Mouse (Mus musculus): Measurements from ENCODE around the gene Them4. TPM values are rescaled to one million over a fixed set of nuclear protein-coding genes. Genes with fewer than 3 reads are reported as not detected.

Gene Them4
- polyA plus RNA-seq, 1 experiment from 2014 or later, result 10.1 TPM

DNA sequence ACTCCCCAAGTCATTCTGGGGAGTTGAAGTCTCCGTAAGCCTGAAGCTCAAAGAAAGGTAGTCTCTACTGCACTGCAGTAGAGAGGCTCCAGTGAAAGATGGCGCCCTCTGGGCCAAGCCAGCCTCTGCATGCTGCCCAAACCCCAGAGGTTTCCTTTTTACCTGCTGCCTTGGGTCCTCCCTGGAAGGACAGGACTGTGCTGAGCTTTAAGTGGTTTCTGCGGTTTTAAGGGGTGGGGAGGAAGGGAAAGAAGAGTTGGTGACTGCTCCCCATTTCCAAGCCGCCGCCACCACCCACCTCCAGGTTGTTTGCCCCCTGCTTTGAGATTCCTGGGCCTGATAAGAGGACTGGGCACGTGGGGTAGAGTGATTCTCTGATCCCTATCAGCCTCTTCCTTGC is 58.7 kb downstream of the Them4 start:
- Histone ChIP-seq H3K27ac (no peak overlapping the region), H3K27me3 (peaks cover 39% of the 10 kb centered on the region), H3K36me3 (no peaks in the 10 kb centered on the region), H3K4me2 (no peak overlapping the region), H3K9me3 (0 out of 2 replicates have a peak, but pooled peaks cover 5% of the 10 kb centered on the region), H3K4me3 (replicated peaks) (no peak overlapping the region), H3K4me1 (replicated peaks) (peaks cover 25% of the 10 kb centered on the region), H3K9ac (replicated peaks) (no peak overlapping the region)
- no peak for ATAC-seq (ENCODE audit: insufficient number of reproducible peaks, insufficient read depth, low FRiP score, low TSS enrichment, low read depth)
- WGBS, result 60% methylated on average over 6 of the region's 6 CpGs

- no peak overlapping the region for H3K9ac ChIP-seq (replicated peaks)
- H3K36me3 ChIP-seq, result no peaks in the 10 kb centered on the region
- no peak overlapping the region for H3K27ac ChIP-seq
- H3K4me1 ChIP-seq (replicated peaks), result peaks cover 25% of the 10 kb centered on the region
- H3K4me2 ChIP-seq, result no peak overlapping the region
- H3K9me3 ChIP-seq, result 0 out of 2 replicates have a peak, but pooled peaks cover 4% of the 10 kb centered on the region
- 69% methylated on average over 2 of the region's 2 CpGs for WGBS
- H3K27me3 ChIP-seq, result peaks cover 36% of the 10 kb centered on the region
- ATAC-seq (ENCODE audit: insufficient number of reproducible peaks, insufficient read depth, low FRiP score, low TSS enrichment, low read depth), result no peak
- no peak overlapping the region for H3K4me3 ChIP-seq (replicated peaks)
These were observed 59.8 kb downstream of the Them4 start for GRCm38 (mm10) chr3:94369709-94370108.

DNA sequence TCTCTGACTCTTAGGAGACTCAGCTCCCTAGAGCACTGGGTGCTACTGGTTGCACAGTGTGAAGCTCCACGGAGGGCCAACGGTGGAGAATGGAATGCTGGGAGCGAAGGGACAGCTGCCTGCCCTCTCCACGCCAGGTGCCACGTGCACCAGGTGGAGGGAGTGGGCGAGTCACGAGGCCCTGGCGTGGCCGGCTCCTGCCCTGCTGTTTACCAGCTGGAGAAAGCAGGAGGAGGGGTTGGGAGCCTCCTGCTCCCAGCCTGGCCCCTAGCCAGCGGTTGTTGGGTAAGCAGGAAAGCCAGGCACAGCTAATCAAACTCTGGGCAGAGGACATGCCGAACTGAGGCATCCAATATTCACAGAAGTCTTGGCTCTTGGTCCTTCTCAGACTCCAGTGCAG is 61.7 kb downstream of the Them4 start:
- 0 out of 2 replicates have a peak overlapping the region, but pooled peaks have one; percentile 15 for H3K4me3 ChIP-seq (replicated peaks)
- H3K27ac ChIP-seq, result no peak overlapping the region
- H3K36me3 ChIP-seq, result no peaks in the 10 kb centered on the region
- peak overlapping the region; percentile 45 for H3K4me2 ChIP-seq
- peaks cover 32% of the 10 kb centered on the region for H3K27me3 ChIP-seq
- ATAC-seq (ENCODE audit: insufficient number of reproducible peaks, insufficient read depth, low FRiP score, low TSS enrichment, low read depth), result no peak
- 3% methylated on average over 11 of the region's 11 CpGs for WGBS
- no peak overlapping the region for H3K9ac ChIP-seq (replicated peaks)
- peaks cover 25% of the 10 kb centered on the region for H3K4me1 ChIP-seq (replicated peaks)
- no peaks in the 10 kb centered on the region for H3K9me3 ChIP-seq

- peak overlapping the region; percentile 45 for H3K4me2 ChIP-seq
- peaks cover 29% of the 10 kb centered on the region for H3K4me1 ChIP-seq (replicated peaks)
- ATAC-seq (ENCODE audit: insufficient number of reproducible peaks, insufficient read depth, low FRiP score, low TSS enrichment, low read depth), result no peak
- H3K36me3 ChIP-seq, result no peaks in the 10 kb centered on the region
- WGBS, result 0% methylated on average over 3 of the region's 3 CpGs
- peaks cover 35% of the 10 kb centered on the region for H3K27me3 ChIP-seq
- H3K9me3 ChIP-seq, result no peaks in the 10 kb centered on the region
- H3K4me3 ChIP-seq (replicated peaks), result 0 out of 2 replicates have a peak overlapping the region, but pooled peaks have one; percentile 15
- H3K27ac ChIP-seq, result no peak overlapping the region
- no peak overlapping the region for H3K9ac ChIP-seq (replicated peaks)
These were observed 62.1 kb downstream of the Them4 start for GRCm38 (mm10) chr3:94372038-94372437.

GRCm38 (mm10) chr3:94372641-94373040 is 62.8 kb downstream of the Them4 start, which contains the start of gene Rorc:
Gene Rorc, plus strand, starts transcription at chr3:94372794.
- Histone ChIP-seq H3K9ac (replicated peaks) (peak within 1 kb of the TSS; percentile 40), H3K27ac (no peak within 1 kb of the TSS), H3K27me3 (peaks cover 35% of the 10 kb centered on the region), H3K36me3 (no peaks in the 10 kb centered on the region), H3K4me3 (replicated peaks) (peak within 1 kb of the TSS; percentile 26), H3K4me1 (replicated peaks) (peaks cover 33% of the 10 kb centered on the region), H3K9me3 (no peaks in the 10 kb centered on the region), H3K4me2 (peak within 1 kb of the TSS; percentile 57)
- 16% methylated on average over 5 of the region's 5 CpGs for WGBS
- ATAC-seq (ENCODE audit: insufficient number of reproducible peaks, insufficient read depth, low FRiP score, low TSS enrichment, low read depth), result no peak

DNA sequence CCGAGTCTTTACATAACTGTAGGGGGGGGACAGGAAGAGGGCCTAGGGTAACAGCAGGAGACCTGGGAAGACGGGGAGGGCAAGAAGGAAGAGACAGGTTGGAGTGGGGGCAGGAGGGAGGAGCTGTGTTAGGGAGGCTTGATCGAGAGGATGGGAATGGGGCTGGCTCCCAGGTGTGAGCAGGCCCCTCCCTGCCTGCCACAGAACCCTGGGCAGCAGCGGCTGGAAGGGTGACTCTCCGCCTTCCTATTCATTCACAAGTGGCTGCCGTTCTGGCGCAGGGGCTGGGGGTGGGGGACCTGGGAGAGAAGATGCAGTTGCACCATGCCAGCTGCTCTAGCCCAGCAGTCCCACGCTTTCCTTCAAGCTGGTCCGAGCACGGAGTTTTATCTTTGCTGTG is 63.2 kb downstream of the Them4 start:
- Histone ChIP-seq H3K36me3 (no peaks in the 10 kb centered on the region), H3K9ac (replicated peaks) (peak overlapping the region; percentile 40), H3K9me3 (no peaks in the 10 kb centered on the region), H3K4me2 (peak overlapping the region; percentile 57), H3K4me3 (replicated peaks) (peak overlapping the region; percentile 26), H3K27me3 (peaks cover 35% of the 10 kb centered on the region), H3K4me1 (replicated peaks) (peaks cover 33% of the 10 kb centered on the region), H3K27ac (no peak overlapping the region)
- ATAC-seq (ENCODE audit: insufficient number of reproducible peaks, insufficient read depth, low FRiP score, low TSS enrichment, low read depth), result no peak
- 2% methylated on average over 10 of the region's 10 CpGs for WGBS

DNA sequence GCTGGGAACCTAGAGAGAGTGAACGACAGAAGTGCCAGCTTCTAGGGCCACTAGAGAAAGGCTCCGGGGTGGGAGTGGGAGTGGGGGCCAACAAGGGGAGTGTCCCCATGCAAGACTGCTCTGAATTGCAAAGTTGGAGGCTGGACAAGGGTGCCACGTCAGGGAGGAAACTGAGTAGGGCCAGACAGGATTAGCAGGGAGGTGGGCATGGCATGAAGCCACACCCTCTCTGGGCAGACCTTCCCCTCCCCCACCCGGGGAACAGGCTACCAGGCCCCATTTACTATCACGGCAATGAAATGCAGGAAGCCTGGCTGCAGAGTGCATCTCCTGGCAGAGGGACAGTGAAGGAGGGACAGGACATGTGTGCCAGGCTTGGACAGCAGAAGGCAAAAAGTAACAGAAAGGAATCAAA is 63.7 kb downstream of the Them4 start:
- Histone ChIP-seq H3K27me3 (peaks cover 35% of the 10 kb centered on the region), H3K9ac (replicated peaks) (peak overlapping the region; percentile 40), H3K4me1 (replicated peaks) (peaks cover 33% of the 10 kb centered on the region), H3K9me3 (no peaks in the 10 kb centered on the region), H3K36me3 (no peaks in the 10 kb centered on the region), H3K4me2 (peak overlapping the region; percentile 57), H3K27ac (no peak overlapping the region), H3K4me3 (replicated peaks) (peak overlapping the region; percentile 26)
- peak; percentile 22; the same call in 1 of the 2 replicates for ATAC-seq (ENCODE audit: insufficient number of reproducible peaks, insufficient read depth, low FRiP score, low TSS enrichment, low read depth)
- WGBS, result 6% methylated on average over 5 of the region's 5 CpGs

GRCm38 (mm10) chr3:94374636-94375035 is 64.7 kb downstream of the Them4 start:
- no peak for ATAC-seq (ENCODE audit: insufficient number of reproducible peaks, insufficient read depth, low FRiP score, low TSS enrichment, low read depth)
- no peak overlapping the region for H3K4me3 ChIP-seq (replicated peaks)
- H3K9ac ChIP-seq (replicated peaks), result no peak overlapping the region
- peaks cover 33% of the 10 kb centered on the region for H3K4me1 ChIP-seq (replicated peaks)
- no peak overlapping the region for H3K4me2 ChIP-seq
- H3K27ac ChIP-seq, result no peak overlapping the region
- H3K9me3 ChIP-seq, result no peaks in the 10 kb centered on the region
- H3K27me3 ChIP-seq, result peaks cover 35% of the 10 kb centered on the region
- H3K36me3 ChIP-seq, result no peaks in the 10 kb centered on the region

- no peak overlapping the region for H3K4me3 ChIP-seq (replicated peaks)
- no peak overlapping the region for H3K27ac ChIP-seq
- H3K36me3 ChIP-seq, result no peaks in the 10 kb centered on the region
- WGBS, result 78% methylated on average over 2 of the region's 2 CpGs
- peaks cover 33% of the 10 kb centered on the region for H3K4me1 ChIP-seq (replicated peaks)
- no peaks in the 10 kb centered on the region for H3K9me3 ChIP-seq
- H3K4me2 ChIP-seq, result no peak overlapping the region
- no peak overlapping the region for H3K9ac ChIP-seq (replicated peaks)
- no peak for ATAC-seq (ENCODE audit: insufficient number of reproducible peaks, insufficient read depth, low FRiP score, low TSS enrichment, low read depth)
- H3K27me3 ChIP-seq, result peaks cover 35% of the 10 kb centered on the region
These were observed 65.3 kb downstream of the Them4 start for GRCm38 (mm10) chr3:94375146-94375545.

DNA sequence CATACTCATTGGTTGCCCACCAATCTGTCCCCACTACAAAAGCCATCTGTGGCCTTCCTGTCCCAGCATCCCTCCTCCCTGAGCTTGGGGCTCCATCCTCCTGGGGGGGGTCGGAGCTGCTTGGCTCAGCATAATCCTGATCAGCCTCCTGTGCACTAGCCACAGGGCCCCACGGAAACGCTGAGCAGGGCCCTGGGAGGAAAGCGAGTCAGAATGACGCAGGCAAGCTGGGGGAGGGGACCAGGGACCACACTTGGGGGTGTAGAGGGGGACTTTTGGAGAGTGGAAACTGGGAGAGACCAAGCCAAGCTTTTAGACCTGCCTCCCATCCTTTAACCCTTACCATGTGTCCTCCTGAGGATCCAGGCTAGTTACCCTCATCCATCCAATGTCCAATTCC is 66.0 kb downstream of the Them4 start:
- Histone ChIP-seq H3K27me3 (peaks cover 35% of the 10 kb centered on the region), H3K9ac (replicated peaks) (no peak overlapping the region), H3K4me2 (no peak overlapping the region), H3K4me1 (replicated peaks) (peaks cover 35% of the 10 kb centered on the region), H3K9me3 (no peaks in the 10 kb centered on the region), H3K36me3 (no peaks in the 10 kb centered on the region), H3K27ac (no peak overlapping the region), H3K4me3 (replicated peaks) (no peak overlapping the region)
- 38% methylated on average over 5 of the region's 5 CpGs for WGBS
- no peak for ATAC-seq (ENCODE audit: insufficient number of reproducible peaks, insufficient read depth, low FRiP score, low TSS enrichment, low read depth)

DNA sequence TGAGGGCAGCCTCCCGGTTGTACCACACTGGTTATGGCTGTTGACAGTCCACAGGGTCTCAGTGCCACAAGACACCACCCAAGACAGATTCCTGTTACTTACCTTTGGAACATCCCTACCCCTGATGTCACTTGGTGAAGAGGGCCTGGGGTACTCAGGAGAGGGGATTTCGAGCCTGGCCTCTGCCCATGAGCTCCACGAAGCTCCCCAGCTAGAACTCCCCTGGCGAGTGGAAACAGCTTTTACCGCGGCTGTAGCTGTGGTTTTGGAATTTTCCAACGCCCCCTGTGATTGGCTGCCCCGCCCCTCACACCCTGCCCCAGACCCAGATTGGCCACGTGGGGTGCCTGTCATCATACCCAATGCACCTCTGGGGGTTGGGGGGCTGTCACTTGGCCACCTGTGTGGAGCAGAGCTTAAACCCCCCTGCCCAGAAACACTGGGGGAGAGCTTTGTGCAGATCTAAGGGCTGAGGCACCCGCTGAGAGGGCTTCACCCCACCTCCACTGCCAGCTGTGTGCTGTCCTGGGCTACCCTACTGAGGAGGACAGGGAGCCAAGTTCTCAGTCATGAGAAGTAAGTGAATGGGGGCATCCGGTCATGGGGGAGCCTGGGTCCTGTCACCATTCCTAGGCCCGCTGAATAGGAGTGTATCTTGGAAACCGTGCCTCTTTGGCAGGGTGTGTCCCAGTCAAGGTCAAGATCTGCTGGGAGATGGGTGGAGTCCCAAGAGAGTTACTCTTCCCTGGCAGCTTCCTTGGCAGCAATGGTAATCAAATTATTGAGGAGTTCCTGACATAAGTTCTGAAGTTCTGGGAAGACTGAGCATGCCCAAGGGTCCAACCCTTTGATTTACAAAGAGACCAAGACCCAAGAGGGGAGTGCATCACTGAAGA is 67.4 kb downstream of the Them4 start:
- peaks cover 25% of the 10 kb centered on the region for H3K4me1 ChIP-seq (replicated peaks)
- no peak for ATAC-seq (ENCODE audit: insufficient number of reproducible peaks, insufficient read depth, low FRiP score, low TSS enrichment, low read depth)
- H3K9me3 ChIP-seq, result no peaks in the 10 kb centered on the region
- 12% methylated on average over 13 of the region's 13 CpGs for WGBS
- H3K9ac ChIP-seq (replicated peaks), result no peak overlapping the region
- peaks cover 32% of the 10 kb centered on the region for H3K27me3 ChIP-seq
- H3K36me3 ChIP-seq, result no peaks in the 10 kb centered on the region
- peak overlapping the region; percentile 6; the same call in 1 of the 2 replicates for H3K4me2 ChIP-seq
- H3K4me3 ChIP-seq (replicated peaks), result no peak overlapping the region
- H3K27ac ChIP-seq, result no peak overlapping the region
